Comparison of ENCODE assay signal across 10 mouse cellular contexts in the genomic region with DNA sequence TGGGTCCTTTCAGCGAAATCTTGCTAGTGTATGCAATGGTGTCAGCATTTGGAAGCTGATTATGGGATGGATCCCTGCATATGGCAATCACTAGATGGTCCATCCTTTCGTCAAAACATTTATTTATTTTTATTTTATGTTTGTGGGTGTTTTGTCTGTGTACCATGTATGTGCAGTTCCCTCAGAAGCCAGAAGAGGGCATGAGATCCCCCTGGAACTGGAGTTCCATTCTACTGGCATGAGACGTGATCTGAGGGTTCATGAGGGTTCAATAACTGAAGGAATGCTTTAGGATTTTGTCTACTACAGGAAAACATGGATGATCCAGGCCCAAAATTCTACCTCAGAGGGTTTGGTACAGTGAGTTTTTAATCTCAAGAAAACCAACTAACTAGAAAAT. TPM values are rescaled to one million over a fixed set of nuclear protein-coding genes. Genes with fewer than 3 reads are reported as not detected.
DNase-seq lines count a peak whose midpoint lies in the region; ATAC-seq lines count a peak whose summit lies in the region.
"Had no signal": no experiment of that assay in that cellular context is flagged by ENCODE, and none has a peak within 500 bp of the region (broad histone marks: within the 10 kb centered on the region; RNA-seq: fewer than 3 reads in every experiment).

No protein-coding gene starts in this region.

- no peak overlapping the region for H3K4me2 ChIP-seq in embryonic facial prominence, embryonic 11.5 days (ENCODE audit: low read depth, low read length)
- no peak overlapping the region for H3K4me2 ChIP-seq in midbrain, embryonic 15.5 days
- H3K4me2 ChIP-seq: liver, embryonic 13.5 days had no signal

- H3K4me1 ChIP-seq in embryonic facial prominence, embryonic 11.5 days (ENCODE audit: control insufficient read depth, insufficient read depth, low read length): no peaks in the 10 kb centered on the region
- no peaks in the 10 kb centered on the region for H3K4me1 ChIP-seq in midbrain, embryonic 15.5 days
- H3K4me1 ChIP-seq: liver, embryonic 13.5 days had no signal

- H3K36me3 ChIP-seq in embryonic facial prominence, embryonic 11.5 days (replicated peaks; ENCODE audit: control insufficient read depth, insufficient read depth, low read depth, low read length): no peaks in the 10 kb centered on the region
- H3K36me3 ChIP-seq in midbrain, embryonic 15.5 days (replicated peaks): no peaks in the 10 kb centered on the region
- H3K36me3 ChIP-seq: liver, embryonic 13.5 days had no signal

- H3K27me3 ChIP-seq in embryonic facial prominence, embryonic 11.5 days (ENCODE audit: control insufficient read depth, insufficient read depth, low read length): no peaks in the 10 kb centered on the region
- H3K27me3 ChIP-seq in midbrain, embryonic 15.5 days (replicated peaks): no peaks in the 10 kb centered on the region
- H3K27me3 ChIP-seq: liver, embryonic 13.5 days had no signal

- peak; percentile 28 for DNase-seq in gastrocnemius, postnatal 10 days
- DNase-seq in gastrocnemius, postnatal 14 days: no peak
- peak; percentile 33 for DNase-seq in right cerebral cortex, postnatal 4 days
- DNase-seq in right cerebral cortex, postnatal 36 days (ENCODE audit: low spot score in 2 of 2): no peak
- DNase-seq in embryonic facial prominence, embryonic 11.5 days (ENCODE audit: low spot score): peak; percentile 48
- peak; percentile 6 for DNase-seq in retina, postnatal 1 day
- no peak for DNase-seq in urinary bladder, postnatal 36 days (ENCODE audit: low spot score in 2 of 2)
- DNase-seq: liver, embryonic 13.5 days had no signal

- WGBS in embryonic facial prominence, embryonic 11.5 days: 36% methylated on average over 2 of the region's 3 CpGs
- WGBS in midbrain, embryonic 15.5 days: 55% methylated on average over 3 of the region's 3 CpGs

- intact Hi-C loops in gastrocnemius, postnatal 14 days (cut with DNase I; ENCODE audit: low total_unique reads): no loop called here

- no peaks in the 10 kb centered on the region for H3K9me3 ChIP-seq in embryonic facial prominence, embryonic 11.5 days (replicated peaks; ENCODE audit: control insufficient read depth, low read length)
- no peaks in the 10 kb centered on the region for H3K9me3 ChIP-seq in midbrain, embryonic 15.5 days
- H3K9me3 ChIP-seq: liver, embryonic 13.5 days had no signal

- no peak overlapping the region for H3K4me3 ChIP-seq in embryonic facial prominence, embryonic 11.5 days (ENCODE audit: low read depth, low read length)
- no peak overlapping the region for H3K4me3 ChIP-seq in midbrain, embryonic 15.5 days
- H3K4me3 ChIP-seq: erythroblast, embryonic 14.5 days; liver, embryonic 13.5 days had no signal

- no peak overlapping the region for H3K9ac ChIP-seq in embryonic facial prominence, embryonic 11.5 days (replicated peaks; ENCODE audit: low read length)
- no peak overlapping the region for H3K9ac ChIP-seq in midbrain, embryonic 15.5 days
- H3K9ac ChIP-seq: liver, embryonic 13.5 days had no signal

- no peak overlapping the region for H3K27ac ChIP-seq in embryonic facial prominence, embryonic 11.5 days (replicated peaks; ENCODE audit: low read depth, low read length)
- H3K27ac ChIP-seq in midbrain, embryonic 15.5 days: no peak overlapping the region
- H3K27ac ChIP-seq: liver, embryonic 13.5 days had no signal

- no peak for ATAC-seq in embryonic facial prominence, embryonic 11.5 days (replicated peaks; ENCODE audit: insufficient number of reproducible peaks, low FRiP score, low TSS enrichment, low read depth)
- no peak for ATAC-seq in midbrain, embryonic 15.5 days (replicated peaks)

RNA-seq across cellular contexts. Expression of a gene that starts 28.3 kb away (rescaled TPM):
- 1 to 10 TPM; 4.1 to 9.1 TPM for total RNA-seq in gastrocnemius, postnatal 10 days (2021)
- 1 to 10 TPM; 3.8 to 4.6 TPM for total RNA-seq in gastrocnemius, postnatal 14 days (2021)
- polyA plus RNA-seq in embryonic facial prominence, embryonic 11.5 days (2014; fragmentation: Nextera tagmentation; extraction: Ambion mirVana): 4.9 and 7.0 TPM in 2 replicates
- 16.0 and 19.5 TPM in 2 replicates for polyA plus RNA-seq in midbrain, embryonic 15.5 days (2015; fragmentation: Nextera tagmentation; extraction: Ambion mirVana)
- polyA plus RNA-seq: erythroblast, embryonic 14.5 days had no signal

Comparison
In these comparisons a context has a peak if more than half of its experiments do, and no peak if none do; other contexts are left out.
1. DNase-seq: peak in gastrocnemius, postnatal 10 days (single experiment), right cerebral cortex, postnatal 4 days (single experiment), embryonic facial prominence, embryonic 11.5 days (single experiment) and retina, postnatal 1 day (single experiment); none in gastrocnemius, postnatal 14 days (single experiment), right cerebral cortex, postnatal 36 days (0 of 2) and urinary bladder, postnatal 36 days (0 of 2).